Mouse (Mus musculus) brain, embryonic 18.5 days (tissue): ENCODE results near the gene F10.
"Not testable (repeated sequence)": the region's sequence is repeated elsewhere in the genome, so short reads cannot be mapped to it uniquely, and the experiment has no call there.

Source experiments
- DNase-seq: peaks from one replicate; pipeline ENCODE4 v3.0.0-alpha.2; 2012; ENCODE audit warnings: low read depth, low spot score

The F10 gene

GRCm38 (mm10) chr8:13060441-13061150, 23.5 kb downstream of the F10 start, which contains the start of gene Proz:
Gene Proz (plus strand): TSS chr8:13060914.
- DNase-seq, result no peak

GRCm38 (mm10) chr8:13063112-13063511, 26.0 kb downstream of the F10 start:
- no peak for DNase-seq

- DNase-seq, result no peak
These were observed 36.1 kb downstream of the F10 start for GRCm38 (mm10) chr8:13073255-13073654.

GRCm38 (mm10) chr8:13075044-13075443, 37.9 kb downstream of the F10 start:
- no peak for DNase-seq

- DNase-seq, result not testable (repeated sequence)
These were observed 38.5 kb downstream of the F10 start for GRCm38 (mm10) chr8:13075579-13075978.

GRCm38 (mm10) chr8:13077542-13077941, 40.4 kb downstream of the F10 start:
- no peak for DNase-seq

GRCm38 (mm10) chr8:13104691-13105086, 67.6 kb downstream of the F10 start:
- peak; percentile 85 for DNase-seq

- peak; percentile 96 for DNase-seq
These were observed 68.2 kb downstream of the F10 start, which contains the start of the genes Pcid2 and Cul4a for GRCm38 (mm10) chr8:13105087-13105881. Gene Pcid2 (minus strand): TSS chr8:13105459. Gene Cul4a (plus strand): TSS chr8:13105621.

- DNase-seq, result no peak
These were observed 68.9 kb downstream of the F10 start for GRCm38 (mm10) chr8:13105908-13106551.
